Mouse (Mus musculus): ENCODE measurements around the gene 1700028P14Rik. TPM values are rescaled to one million over a fixed set of nuclear protein-coding genes. Genes with fewer than 3 reads are reported as not detected.

The 1700028P14Rik gene
- polyA plus RNA-seq, 1 experiment from 2014 or later = not detected

DNA sequence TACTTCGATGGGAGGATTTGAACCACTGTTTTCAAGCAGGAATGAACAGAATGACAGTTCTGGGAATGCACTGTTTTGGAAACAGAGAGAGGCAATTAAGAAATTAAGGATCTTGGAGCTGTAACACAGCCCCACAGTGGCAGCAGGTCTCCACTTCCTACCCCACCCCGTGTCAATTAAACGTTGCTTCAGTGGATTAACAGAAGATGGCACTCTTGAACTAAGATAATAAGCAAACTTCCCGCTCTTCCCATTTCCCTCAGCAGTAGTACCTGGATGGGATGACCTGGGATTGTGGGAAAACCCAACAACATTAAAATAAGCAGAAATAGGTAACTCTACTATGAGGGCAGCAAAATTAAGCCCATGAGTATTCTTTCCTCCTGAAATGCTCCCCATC, 75.9 kb downstream of the 1700028P14Rik start:
- Histone ChIP-seq H3K9me3 (ENCODE audit: control insufficient read depth, low read length) (no peaks in the 10 kb centered on the region), H3K27me3 (replicated peaks; ENCODE audit: control insufficient read depth, insufficient read depth, low read length) (no peaks in the 10 kb centered on the region), H3K9ac (ENCODE audit: low read depth, low read length) (no peak overlapping the region), H3K27ac (ENCODE audit: low read depth, low read length) (no peak overlapping the region), H3K36me3 (ENCODE audit: control insufficient read depth, insufficient read depth, low read length) (no peaks in the 10 kb centered on the region), H3K4me1 (replicated peaks; ENCODE audit: control insufficient read depth, insufficient read depth, low read length) (no peaks in the 10 kb centered on the region), H3K4me2 (no peak overlapping the region), H3K4me3 (ENCODE audit: low read depth, low read length) (no peak overlapping the region)
- ATAC-seq (replicated peaks; ENCODE audit: low FRiP score) (no peak), DNase-seq (ENCODE audit: low spot score) (no peak)
- 45% methylated on average over 4 of the region's 4 CpGs for WGBS

GRCm38 (mm10) chr19:23563693-23564092, 88.9 kb downstream of the 1700028P14Rik start:
- no peak overlapping the region for H3K4me2 ChIP-seq
- no peak overlapping the region for H3K27ac ChIP-seq (ENCODE audit: low read depth, low read length)
- H3K9me3 ChIP-seq (ENCODE audit: control insufficient read depth, low read length) = no peaks in the 10 kb centered on the region
- ATAC-seq (replicated peaks; ENCODE audit: low FRiP score) (no peak), DNase-seq (ENCODE audit: low spot score) (no peak)
- no peak overlapping the region for H3K4me3 ChIP-seq (ENCODE audit: low read depth, low read length)
- H3K27me3 ChIP-seq (replicated peaks; ENCODE audit: control insufficient read depth, insufficient read depth, low read length) = no peaks in the 10 kb centered on the region
- WGBS = 78% methylated on average over 5 of the region's 5 CpGs
- no peaks in the 10 kb centered on the region for H3K36me3 ChIP-seq (ENCODE audit: control insufficient read depth, insufficient read depth, low read length)
- no peaks in the 10 kb centered on the region for H3K4me1 ChIP-seq (replicated peaks; ENCODE audit: control insufficient read depth, insufficient read depth, low read length)
- H3K9ac ChIP-seq (ENCODE audit: low read depth, low read length) = no peak overlapping the region

DNA sequence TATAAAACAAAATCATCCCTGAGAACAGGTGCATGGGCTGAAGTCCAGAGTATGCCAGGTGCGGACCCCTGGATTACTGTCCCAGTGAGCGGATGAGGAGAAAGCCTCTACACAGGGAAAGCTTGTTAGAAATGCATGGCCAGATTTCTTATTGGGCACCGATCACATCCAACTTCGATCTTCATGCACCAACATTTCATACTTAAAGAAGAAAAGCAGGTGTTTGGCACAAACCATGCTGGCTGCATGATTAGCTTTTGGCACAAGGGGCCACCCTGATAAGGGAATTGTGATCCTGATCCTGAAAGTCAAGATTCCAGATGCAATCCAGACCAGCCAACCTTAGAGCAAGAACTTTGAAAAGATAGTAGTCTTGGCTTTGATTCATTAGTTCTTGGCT, 90.0 kb downstream of the 1700028P14Rik start:
- 92% methylated on average over 4 of the region's 4 CpGs for WGBS
- Histone ChIP-seq H3K27me3 (replicated peaks; ENCODE audit: control insufficient read depth, insufficient read depth, low read length) (no peaks in the 10 kb centered on the region), H3K27ac (ENCODE audit: low read depth, low read length) (no peak overlapping the region), H3K9me3 (ENCODE audit: control insufficient read depth, low read length) (no peaks in the 10 kb centered on the region), H3K4me2 (no peak overlapping the region), H3K9ac (ENCODE audit: low read depth, low read length) (no peak overlapping the region), H3K4me3 (ENCODE audit: low read depth, low read length) (no peak overlapping the region), H3K4me1 (replicated peaks; ENCODE audit: control insufficient read depth, insufficient read depth, low read length) (no peaks in the 10 kb centered on the region), H3K36me3 (ENCODE audit: control insufficient read depth, insufficient read depth, low read length) (no peaks in the 10 kb centered on the region)
- DNase-seq (ENCODE audit: low spot score) (no peak), ATAC-seq (replicated peaks; ENCODE audit: low FRiP score) (no peak)

- Histone ChIP-seq H3K4me2 (no peak overlapping the region), H3K4me1 (replicated peaks; ENCODE audit: control insufficient read depth, insufficient read depth, low read length) (no peaks in the 10 kb centered on the region), H3K27me3 (replicated peaks; ENCODE audit: control insufficient read depth, insufficient read depth, low read length) (no peaks in the 10 kb centered on the region), H3K36me3 (ENCODE audit: control insufficient read depth, insufficient read depth, low read length) (no peaks in the 10 kb centered on the region), H3K4me3 (ENCODE audit: low read depth, low read length) (no peak overlapping the region), H3K9ac (ENCODE audit: low read depth, low read length) (no peak overlapping the region), H3K27ac (ENCODE audit: low read depth, low read length) (no peak overlapping the region), H3K9me3 (ENCODE audit: control insufficient read depth, low read length) (no peaks in the 10 kb centered on the region)
- DNase-seq (ENCODE audit: low spot score) (no peak), ATAC-seq (replicated peaks; ENCODE audit: low FRiP score) (no peak)
- 82% methylated on average over 6 of the region's 6 CpGs for WGBS
Measured at GRCm38 (mm10) chr19:23562061-23562460, 90.6 kb downstream of the 1700028P14Rik start.

DNA sequence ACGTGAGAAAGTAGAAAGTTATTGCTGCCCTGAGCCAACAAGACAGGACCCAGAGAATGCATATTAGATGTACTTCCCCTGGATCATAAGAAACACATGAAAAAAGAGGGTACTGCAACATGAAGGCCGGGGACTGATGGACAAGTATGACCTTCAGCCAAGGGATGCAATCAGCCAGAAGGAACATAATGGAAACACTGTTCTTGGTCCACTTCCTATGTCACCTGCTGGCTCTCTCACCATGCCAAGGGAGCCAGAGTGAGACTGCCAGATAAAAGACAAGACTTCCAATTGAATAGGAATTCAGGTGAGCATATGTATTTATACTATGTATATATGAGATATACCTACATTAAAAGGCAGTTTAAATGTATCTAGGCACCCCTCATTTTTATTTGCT, 99.2 kb downstream of the 1700028P14Rik start:
- Histone ChIP-seq H3K9me3 (ENCODE audit: control insufficient read depth, low read length) (no peaks in the 10 kb centered on the region), H3K4me3 (ENCODE audit: low read depth, low read length) (no peak overlapping the region), H3K27ac (ENCODE audit: low read depth, low read length) (no peak overlapping the region), H3K36me3 (ENCODE audit: control insufficient read depth, insufficient read depth, low read length) (no peaks in the 10 kb centered on the region), H3K4me2 (no peak overlapping the region), H3K9ac (ENCODE audit: low read depth, low read length) (no peak overlapping the region), H3K4me1 (replicated peaks; ENCODE audit: control insufficient read depth, insufficient read depth, low read length) (no peaks in the 10 kb centered on the region), H3K27me3 (replicated peaks; ENCODE audit: control insufficient read depth, insufficient read depth, low read length) (no peaks in the 10 kb centered on the region)
- DNase-seq (ENCODE audit: low spot score) = no peak
- WGBS = 53% methylated on average over 2 of the region's 2 CpGs
- no peak for ATAC-seq (replicated peaks; ENCODE audit: low FRiP score)

GRCm38 (mm10) chr19:23545604-23546003, 107.0 kb downstream of the 1700028P14Rik start:
- Histone ChIP-seq H3K27me3 (replicated peaks; ENCODE audit: control insufficient read depth, insufficient read depth, low read length) (no peaks in the 10 kb centered on the region), H3K9me3 (ENCODE audit: control insufficient read depth, low read length) (no peaks in the 10 kb centered on the region)

DNA sequence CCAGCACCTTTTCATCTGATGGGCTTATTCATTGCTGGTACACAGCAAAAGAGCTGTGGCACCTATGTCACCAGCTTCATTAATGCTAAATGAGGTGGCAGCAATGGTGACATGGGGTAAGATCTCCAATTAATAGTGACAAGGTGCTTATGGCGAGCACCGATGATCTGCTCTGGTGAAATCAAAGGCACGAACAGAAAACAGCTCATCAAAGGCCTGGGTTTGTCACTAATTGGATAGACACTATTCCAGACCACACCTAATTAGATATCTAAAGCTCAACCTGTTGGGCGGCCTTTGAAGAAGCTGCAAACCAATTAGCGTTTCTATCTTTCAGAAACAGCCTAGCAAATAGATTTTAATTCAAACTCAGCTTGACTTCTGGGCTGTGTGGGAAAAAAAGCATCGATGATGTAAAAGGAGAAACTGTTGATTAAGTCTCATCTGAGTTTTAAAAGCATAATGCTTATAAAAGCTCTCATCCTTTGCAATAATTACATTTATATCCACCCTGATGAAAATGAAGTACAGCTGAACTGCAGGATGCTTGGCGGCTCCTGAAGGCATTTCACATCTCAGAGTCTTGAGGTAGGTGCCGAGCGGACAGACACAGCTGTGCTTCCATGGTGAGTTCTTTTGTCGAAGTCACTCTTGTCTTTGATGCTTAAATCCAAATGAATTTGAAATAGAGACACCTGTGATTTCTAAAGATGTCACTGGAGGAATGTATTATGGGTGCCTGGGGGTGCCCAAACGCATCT, 109.2 kb downstream of the 1700028P14Rik start:
- H3K27me3 ChIP-seq (replicated peaks; ENCODE audit: control insufficient read depth, insufficient read depth, low read length) = no peaks in the 10 kb centered on the region
- no peak for DNase-seq (ENCODE audit: low spot score)
- no peaks in the 10 kb centered on the region for H3K36me3 ChIP-seq (ENCODE audit: control insufficient read depth, insufficient read depth, low read length)
- H3K9ac ChIP-seq (ENCODE audit: low read depth, low read length) = no peak overlapping the region
- H3K27ac ChIP-seq (ENCODE audit: low read depth, low read length) = no peak overlapping the region
- H3K4me1 ChIP-seq (replicated peaks; ENCODE audit: control insufficient read depth, insufficient read depth, low read length) = no peaks in the 10 kb centered on the region
- no peak overlapping the region for H3K4me3 ChIP-seq (ENCODE audit: low read depth, low read length)
- WGBS = 73% methylated on average over 11 of the region's 11 CpGs
- no peak overlapping the region for H3K4me2 ChIP-seq
- H3K9me3 ChIP-seq (ENCODE audit: control insufficient read depth, low read length) = no peaks in the 10 kb centered on the region
- no peak for ATAC-seq (replicated peaks; ENCODE audit: low FRiP score)

More at GRCm38 (mm10) chr19:23545604-23546003, 107.0 kb downstream of the 1700028P14Rik start:
- Histone ChIP-seq H3K27ac (ENCODE audit: low read depth, low read length) (no peak overlapping the region), H3K4me2 (no peak overlapping the region), H3K4me3 (ENCODE audit: low read depth, low read length) (no peak overlapping the region), H3K36me3 (ENCODE audit: control insufficient read depth, insufficient read depth, low read length) (no peaks in the 10 kb centered on the region), H3K9ac (ENCODE audit: low read depth, low read length) (no peak overlapping the region), H3K4me1 (replicated peaks; ENCODE audit: control insufficient read depth, insufficient read depth, low read length) (no peaks in the 10 kb centered on the region)
- DNase-seq (ENCODE audit: low spot score) = no peak
- no peak for ATAC-seq (replicated peaks; ENCODE audit: low FRiP score)

DNA sequence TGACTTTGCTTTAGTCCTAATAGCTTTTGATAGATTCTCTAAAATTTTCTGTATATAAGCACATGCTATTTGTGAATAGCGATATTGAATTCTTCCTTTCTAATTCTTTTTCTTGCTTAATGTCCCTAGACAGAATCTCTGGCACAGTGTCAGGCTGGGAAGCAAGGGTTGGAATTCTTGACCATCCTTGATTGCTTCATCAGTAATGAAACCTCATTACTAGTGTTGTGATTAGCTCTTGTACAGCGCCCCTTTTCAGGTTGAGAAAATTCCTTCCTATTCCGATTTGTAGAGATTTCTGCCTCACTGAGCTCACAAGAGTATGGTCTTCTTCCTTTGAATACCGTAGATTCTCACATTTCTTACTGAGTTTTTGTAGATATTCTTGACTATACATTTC, 109.9 kb downstream of the 1700028P14Rik start:
- Histone ChIP-seq H3K4me3 (ENCODE audit: low read depth, low read length) (no peak overlapping the region), H3K36me3 (ENCODE audit: control insufficient read depth, insufficient read depth, low read length) (no peaks in the 10 kb centered on the region), H3K4me1 (replicated peaks; ENCODE audit: control insufficient read depth, insufficient read depth, low read length) (no peaks in the 10 kb centered on the region), H3K4me2 (no peak overlapping the region), H3K27me3 (replicated peaks; ENCODE audit: control insufficient read depth, insufficient read depth, low read length) (no peaks in the 10 kb centered on the region), H3K9ac (ENCODE audit: low read depth, low read length) (no peak overlapping the region), H3K9me3 (ENCODE audit: control insufficient read depth, low read length) (no peaks in the 10 kb centered on the region), H3K27ac (ENCODE audit: low read depth, low read length) (no peak overlapping the region)
- WGBS = 84% methylated on average over 4 of the region's 4 CpGs
- DNase-seq (ENCODE audit: low spot score) = no peak
- ATAC-seq (replicated peaks; ENCODE audit: low FRiP score) = no peak

- Histone ChIP-seq H3K9me3 (ENCODE audit: control insufficient read depth, low read length) (no peaks in the 10 kb centered on the region), H3K27ac (ENCODE audit: low read depth, low read length) (no peak overlapping the region), H3K4me1 (replicated peaks; ENCODE audit: control insufficient read depth, insufficient read depth, low read length) (no peaks in the 10 kb centered on the region), H3K36me3 (ENCODE audit: control insufficient read depth, insufficient read depth, low read length) (no peaks in the 10 kb centered on the region), H3K4me3 (ENCODE audit: low read depth, low read length) (no peak overlapping the region), H3K9ac (ENCODE audit: low read depth, low read length) (no peak overlapping the region), H3K27me3 (replicated peaks; ENCODE audit: control insufficient read depth, insufficient read depth, low read length) (no peaks in the 10 kb centered on the region), H3K4me2 (no peak overlapping the region)
- ATAC-seq (replicated peaks; ENCODE audit: low FRiP score) = no peak
- DNase-seq (ENCODE audit: low spot score) = no peak
- WGBS = 76% methylated on average over 3 of the region's 3 CpGs
Measured at GRCm38 (mm10) chr19:23535700-23536099, 116.9 kb downstream of the 1700028P14Rik start.

Measured in liver, embryonic 11.5 days (tissue).